Mouse (Mus musculus): ENCODE data around the gene Dlgap1.

- TF ChIP-seq CTCF (IDR thresholded peaks at IDR 0.05) (no peak), EP300 (IDR thresholded peaks at IDR 0.05; ENCODE audit: insufficient read depth, low read depth, low read length) (no peak), POLR2A (IDR thresholded peaks at IDR 0.05; ENCODE audit: insufficient read depth, low read depth, low read length) (no peak)
Measured at GRCm38 (mm10) chr17:70810795-70811194, 841.9 kb downstream of the Dlgap1 start.

Measured in heart, adult 2 months (tissue).